Mouse (Mus musculus) limb, embryonic 10.5 days (tissue): ENCODE measurements at regions not wholly inside any gene's neighbourhood (a gene's known extent, or its start where the extent isn't known, plus 50 kb on each side); places are given as distances from the start of the nearest gene placed in this dataset.

ENCODE experiments used
- DNase-seq: peaks from one replicate; pipeline ENCODE4 v3.0.0-alpha.2; 2017; ENCODE audit warnings: low spot score
- H3K27ac ChIP-seq: fragments of 300-500 bp; sonication (generic); 2 replicates; pipeline ENCODE4 v1.5.1; 2016; ENCODE audit warnings: mild to moderate bottlenecking
- H3K27me3 ChIP-seq: fragments of 300-500 bp; sonication (generic); 2 replicates; pipeline ENCODE4 v1.6.1; 2016; ENCODE audit warnings: low read depth, mild to moderate bottlenecking; ENCODE audit not compliant: poor library complexity, severe bottlenecking
- H3K36me3 ChIP-seq: fragments of 300-500 bp; sonication (generic); 2 replicates; pipeline ENCODE4 v1.6.1; 2016; ENCODE audit warnings: mild to moderate bottlenecking, moderate library complexity
- H3K4me1 ChIP-seq: fragments of 300-500 bp; sonication (generic); 2 replicates; pipeline ENCODE4 v1.6.1; 2016
- H3K4me3 ChIP-seq: fragments of 300-500 bp; sonication (generic); 2 replicates; pipeline ENCODE4 v1.5.1; 2016; ENCODE audit warnings: mild to moderate bottlenecking, moderate library complexity
- H3K9me3 ChIP-seq: fragments of 300-500 bp; sonication (generic); replicated peaks from 2 replicates; pipeline ENCODE4 v1.6.1; 2016; ENCODE audit warnings: mild to moderate bottlenecking
- WGBS: fragments of 180-500 bp; shearing (Covaris S2); methylation state at CpG from one replicate; pipeline ENCODE4 v1.1.7; 2016; 5-methylcytosine and 5-hydroxymethylcytosine counted together

- no peaks in the 10 kb centered on the region for H3K36me3 ChIP-seq
- no peaks in the 10 kb centered on the region for H3K27me3 ChIP-seq
- no peaks in the 10 kb centered on the region for H3K9me3 ChIP-seq
- no peak overlapping the region for H3K4me3 ChIP-seq
- peaks cover 12% of the 10 kb centered on the region for H3K4me1 ChIP-seq
- DNase-seq: no peak
- 74% methylated on average over 5 of the region's 5 CpGs for WGBS
- H3K27ac ChIP-seq: no peak overlapping the region
Measured at GRCm38 (mm10) chr4:81222468-81223175, 220.0 kb downstream of the Mpdz start.
